Mouse (Mus musculus) testis, adult 2 months (tissue): ENCODE results near the gene Rap2c.

ENCODE experiments used
- CTCF ChIP-seq: fragments of 200-500 bp; IDR thresholded peaks from 2 replicates; pipeline ENCODE4 v1.5.1; 2012; ENCODE audit warnings: low read depth, mild to moderate bottlenecking, inconsistent platforms, low read length, moderate library complexity; ENCODE audit not compliant: control insufficient read depth, insufficient read depth, insufficient replicate concordance
- POLR2A ChIP-seq: fragments of 200-500 bp; IDR thresholded peaks from 2 replicates; pipeline ENCODE4 v1.6.1; 2012; ENCODE audit warnings: low read depth, mild to moderate bottlenecking, inconsistent platforms, low read length, moderate library complexity; ENCODE audit not compliant: control insufficient read depth

- no peak for TF ChIP-seq POLR2A
- no peak for TF ChIP-seq CTCF
These were observed 47.9 kb downstream of the Rap2c start for GRCm38 (mm10) chrX:50969907-50970306.
